Mouse (Mus musculus): ENCODE data around the gene Bcl9l. TPM values are rescaled to one million over a fixed set of nuclear protein-coding genes. Genes with fewer than 3 reads are reported as not detected.

Gene Bcl9l
- total and polyA plus RNA-seq, 3 experiments, result 0.58 to 5.1 TPM; not detected in 1

GRCm38 (mm10) chr9:44478229-44478921, 4.2 kb upstream of the Bcl9l start:
- Histone ChIP-seq H3K27me3 (ENCODE audit: control insufficient read depth in 1 of 2, insufficient read depth in 2 of 2, low read length in 2 of 2) (no peaks in the 10 kb centered on the region), H3K9me3 (replicated peaks; ENCODE audit: insufficient read depth, low read length) (no peaks in the 10 kb centered on the region), H3K4me1 (ENCODE audit: control insufficient read depth in 1 of 2, insufficient read depth in 2 of 2, low read length in 2 of 2) (peaks cover 2 to 3% of the 10 kb centered on the region in 2 experiments; a peak in 1 of 4 replicates), H3K36me3 (ENCODE audit: control insufficient read depth in 1 of 2, insufficient read depth in 2 of 2, low read length in 2 of 2) (no peaks in the 10 kb centered on the region), H3K4me3 (ENCODE audit: control insufficient read depth in 1 of 2, insufficient read depth in 1 of 2, low read depth in 2 of 2, low read length in 2 of 2) (peak overlapping the region; percentile 46 to 88), H3K27ac (ENCODE audit: control insufficient read depth, low read depth, low read length) (no peak overlapping the region), H3K9ac (ENCODE audit: control insufficient read depth, low read depth, low read length, poor library complexity, severe bottlenecking) (peak overlapping the region; percentile 37), H3K79me2 (ENCODE audit: control insufficient read depth, insufficient read depth, low read length, poor library complexity) (peaks cover 4% of the 10 kb centered on the region; the same call in 1 of the 2 replicates)
- peak; percentile 67 for DNase-seq (ENCODE audit: low read depth, low spot score)
- TF ChIP-seq MXI1 (IDR thresholded peaks at IDR 0.05; ENCODE audit: low read depth, low read length), result peak; percentile 67
- TF ChIP-seq ZC3H11A (IDR thresholded peaks at IDR 0.05; ENCODE audit: low read depth, low read length), result no peak
- TF ChIP-seq ZMIZ1 (IDR thresholded peaks at IDR 0.05; ENCODE audit: low read depth, low read length), result no peak
- TF ChIP-seq GATA1 (IDR thresholded peaks at IDR 0.05; ENCODE audit: low read depth, low read length), result no peak
- no peak for TF ChIP-seq CTCF (IDR thresholded peaks at IDR 0.05 in 2 of 3, conservative IDR thresholded peaks at IDR 0.05 in 1 of 3; ENCODE audit: control insufficient read depth in 1 of 3, insufficient read depth in 1 of 3, low read depth in 2 of 3, low read length in 3 of 3, poor library complexity in 1 of 3, severe bottlenecking in 1 of 3)
- TF ChIP-seq HCFC1 (IDR thresholded peaks at IDR 0.05; ENCODE audit: low read depth, low read length), result 0 out of 2 replicates have a peak, but pooled peaks have one; percentile 13
- TF ChIP-seq SIN3A (IDR thresholded peaks at IDR 0.05; ENCODE audit: low read length), result peak; percentile 72
- no peak for TF ChIP-seq RAD21 (IDR thresholded peaks at IDR 0.05; ENCODE audit: low read depth, low read length)
- TF ChIP-seq CHD1 (IDR thresholded peaks at IDR 0.05; ENCODE audit: low read depth, low read length), result no peak
- TF ChIP-seq MEF2A (IDR thresholded peaks at IDR 0.05; ENCODE audit: extremely low read depth, insufficient replicate concordance, low read depth, low read length, poor library complexity, severe bottlenecking), result no peak
- TF ChIP-seq ELF1 (IDR thresholded peaks at IDR 0.05; ENCODE audit: low read depth, low read length), result 0 out of 2 replicates have a peak, but pooled peaks have one; percentile 34
- no peak for TF ChIP-seq EP300 (IDR thresholded peaks at IDR 0.05; ENCODE audit: low read depth in 1 of 2, low read length in 2 of 2)
- TF ChIP-seq TAL1 (IDR thresholded peaks at IDR 0.05; ENCODE audit: low read length), result no peak
- peak; percentile 85 for TF ChIP-seq MAZ (IDR thresholded peaks at IDR 0.05; ENCODE audit: low read depth, low read length)
- TF ChIP-seq SMC3 (IDR thresholded peaks at IDR 0.05; ENCODE audit: low read depth, low read length), result no peak
- TF ChIP-seq POLR2A (IDR thresholded peaks at IDR 0.05; ENCODE audit: control insufficient read depth in 1 of 2, insufficient read depth in 1 of 2, low read depth in 1 of 2, low read length in 2 of 2, poor library complexity in 1 of 2), result no peak

GRCm38 (mm10) chr9:44478959-44479605, 3.5 kb upstream of the Bcl9l start:
- Histone ChIP-seq H3K27me3 (ENCODE audit: control insufficient read depth in 1 of 2, insufficient read depth in 2 of 2, low read length in 2 of 2) (no peaks in the 10 kb centered on the region), H3K79me2 (ENCODE audit: control insufficient read depth, insufficient read depth, low read length, poor library complexity) (peaks cover 4% of the 10 kb centered on the region; the same call in 1 of the 2 replicates), H3K9ac (ENCODE audit: control insufficient read depth, low read depth, low read length, poor library complexity, severe bottlenecking) (peak overlapping the region; percentile 72), H3K36me3 (ENCODE audit: control insufficient read depth in 1 of 2, insufficient read depth in 2 of 2, low read length in 2 of 2) (no peaks in the 10 kb centered on the region), H3K4me3 (ENCODE audit: control insufficient read depth in 1 of 2, insufficient read depth in 1 of 2, low read depth in 2 of 2, low read length in 2 of 2) (peak overlapping the region; percentile 66 to 88), H3K27ac (ENCODE audit: control insufficient read depth, low read depth, low read length) (peak overlapping the region; percentile 28; the same call in 1 of the 2 replicates), H3K9me3 (replicated peaks; ENCODE audit: insufficient read depth, low read length) (no peaks in the 10 kb centered on the region), H3K4me1 (ENCODE audit: control insufficient read depth in 1 of 2, insufficient read depth in 2 of 2, low read length in 2 of 2) (peaks cover 2 to 3% of the 10 kb centered on the region in 2 experiments; a peak in 1 of 4 replicates)
- peak; percentile 62 for DNase-seq (ENCODE audit: low read depth, low spot score)
- no peak for TF ChIP-seq POLR2AphosphoS5 (IDR thresholded peaks at IDR 0.05; ENCODE audit: borderline replicate concordance, low read depth, low read length)
- TF ChIP-seq GATA1 (IDR thresholded peaks at IDR 0.05; ENCODE audit: low read depth, low read length), result no peak
- peak; percentile 7; the same call in 1 of the 2 replicates for TF ChIP-seq HCFC1 (IDR thresholded peaks at IDR 0.05; ENCODE audit: low read depth, low read length)
- TF ChIP-seq POLR2AphosphoS2 (IDR thresholded peaks at IDR 0.05; ENCODE audit: low read length), result no peak
- 0 out of 2 replicates have a peak, but pooled peaks have one; percentile 17 for TF ChIP-seq UBTF (IDR thresholded peaks at IDR 0.05; ENCODE audit: borderline replicate concordance, insufficient read depth, low read depth, low read length)
- peak; percentile 55 for TF ChIP-seq SIN3A (IDR thresholded peaks at IDR 0.05; ENCODE audit: low read length)
- no peak for TF ChIP-seq NRF1 (IDR thresholded peaks at IDR 0.05; ENCODE audit: insufficient read depth, low read depth, low read length, poor library complexity, severe bottlenecking)
- no peak for TF ChIP-seq JUND (IDR thresholded peaks at IDR 0.05; ENCODE audit: low read depth, low read length)
- no peak for TF ChIP-seq ETS1 (IDR thresholded peaks at IDR 0.05; ENCODE audit: low read depth, low read length)
- TF ChIP-seq POLR2A (IDR thresholded peaks at IDR 0.05; ENCODE audit: control insufficient read depth in 1 of 2, insufficient read depth in 1 of 2, low read depth in 1 of 2, low read length in 2 of 2, poor library complexity in 1 of 2), result no peak
- no peak for TF ChIP-seq MYC (IDR thresholded peaks at IDR 0.05; ENCODE audit: low read depth, low read length)
- TF ChIP-seq CTCF (IDR thresholded peaks at IDR 0.05 in 2 of 3, conservative IDR thresholded peaks at IDR 0.05 in 1 of 3; ENCODE audit: control insufficient read depth in 1 of 3, insufficient read depth in 1 of 3, low read depth in 2 of 3, low read length in 3 of 3, poor library complexity in 1 of 3, severe bottlenecking in 1 of 3), result 0 out of 6 replicates have a peak, but pooled peaks of 2 of the 3 experiments have one; percentile 4 to 8
